Mouse (Mus musculus) myocyte (in vitro differentiated cells): Measurements from ENCODE around the gene Tubb3.

Experiments used
- MYOD1 ChIP-seq, 3 experiments: IDR thresholded peaks; one replicate each; pipeline ENCODE4 v1.6.1; 2011; ENCODE audit warnings: control low read depth in 2 of 3, low read depth in 2 of 3, mild to moderate bottlenecking in 2 of 3, moderate library complexity in 1 of 3; ENCODE audit not compliant: insufficient read length in 2 of 3, control insufficient read depth in 1 of 3
- POLR2A ChIP-seq: IDR thresholded peaks from one replicate; pipeline ENCODE4 v1.6.1; 2011; ENCODE audit warnings: low read depth, mild to moderate bottlenecking, control low read depth, moderate library complexity; ENCODE audit not compliant: insufficient read length
- SRF ChIP-seq: IDR thresholded peaks from one replicate; pipeline ENCODE4 v1.6.1; 2011; ENCODE audit warnings: low read depth; ENCODE audit not compliant: control insufficient read depth, insufficient read length
- TCF12 ChIP-seq: IDR thresholded peaks from one replicate; pipeline ENCODE4 v1.6.1; 2011; ENCODE audit warnings: mild to moderate bottlenecking, control low read depth; ENCODE audit not compliant: poor library complexity, insufficient read depth, severe bottlenecking
- USF1 ChIP-seq: IDR thresholded peaks from one replicate; pipeline ENCODE4 v1.6.1; 2011; ENCODE audit warnings: low read depth, mild to moderate bottlenecking, control low read depth, moderate library complexity

DNA sequence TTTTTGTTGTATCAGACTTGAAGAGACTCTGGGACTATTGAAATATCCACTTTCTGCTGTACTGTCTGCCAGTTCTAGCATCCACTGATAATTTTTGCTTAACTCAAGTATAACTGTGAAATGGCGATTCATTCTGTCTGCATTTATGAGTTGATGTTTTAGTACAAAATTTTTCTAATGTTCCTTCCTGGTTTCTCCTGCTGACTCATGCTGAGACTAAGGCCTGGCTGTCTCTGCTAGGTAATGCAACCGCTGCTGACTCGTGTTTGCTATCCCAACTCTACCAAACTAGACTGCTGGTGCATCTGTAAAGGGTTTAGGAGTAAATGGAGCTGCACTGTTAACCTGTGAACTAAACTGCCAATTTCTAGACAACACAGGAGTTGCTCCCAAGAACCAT lies 56.3 kb downstream of the Tubb3 start:
- no peak for TF ChIP-seq SRF
- no peak for TF ChIP-seq POLR2A
- no peak for TF ChIP-seq TCF12
- no peak for TF ChIP-seq USF1
- TF ChIP-seq MYOD1 (IDR thresholded peaks at IDR 0.05; ENCODE audit: control insufficient read depth in 1 of 3, insufficient read length in 2 of 3, low read depth in 2 of 3): no peak
